Mouse (Mus musculus) c-Kit-positive CD71-positive TER-119-negative erythroid progenitor cells, embryonic 14.5 days (primary cell): ENCODE measurements around the gene Rarres1.

Source experiments
- DNase-seq: peaks from one replicate; pipeline ENCODE4 v3.0.0-alpha.2; 2013; ENCODE audit warnings: low read depth

The Rarres1 gene

GRCm38 (mm10) chr3:67515274-67515801, at the start of gene Rarres1:
Rarres1 (minus strand) TSS chr3:67515523.
- DNase-seq, result no peak

- no peak for DNase-seq
Measured at GRCm38 (mm10) chr3:67564731-67565357, 49.5 kb upstream of the Rarres1 start.

GRCm38 (mm10) chr3:67557718-67558354, 42.5 kb upstream of the Rarres1 start:
- DNase-seq, result no peak

GRCm38 (mm10) chr3:67557200-67557651, 41.9 kb upstream of the Rarres1 start:
- no peak for DNase-seq

GRCm38 (mm10) chr3:67555211-67555610, 39.9 kb upstream of the Rarres1 start:
- DNase-seq, result no peak

GRCm38 (mm10) chr3:67553927-67554448, 38.7 kb upstream of the Rarres1 start:
- DNase-seq, result no peak

- no peak for DNase-seq
Measured at GRCm38 (mm10) chr3:67553281-67553680, 38.0 kb upstream of the Rarres1 start.

GRCm38 (mm10) chr3:67551193-67551592, 35.9 kb upstream of the Rarres1 start:
- DNase-seq, result no peak

GRCm38 (mm10) chr3:67543630-67544029, 28.3 kb upstream of the Rarres1 start:
- DNase-seq, result no peak

- DNase-seq, result no peak
Measured at GRCm38 (mm10) chr3:67524768-67525167, 9.4 kb upstream of the Rarres1 start.

GRCm38 (mm10) chr3:67522709-67523108, 7.4 kb upstream of the Rarres1 start:
- no peak for DNase-seq

GRCm38 (mm10) chr3:67520568-67521143, 5.3 kb upstream of the Rarres1 start:
- DNase-seq, result no peak

GRCm38 (mm10) chr3:67514801-67515273, 486 bp downstream of the Rarres1 start:
- DNase-seq, result no peak

GRCm38 (mm10) chr3:67512807-67513206, 2.5 kb downstream of the Rarres1 start:
- peak; percentile 48 for DNase-seq

- DNase-seq, result no peak
Measured at GRCm38 (mm10) chr3:67508216-67508892, 7.0 kb downstream of the Rarres1 start.

GRCm38 (mm10) chr3:67505286-67505685, 10.0 kb downstream of the Rarres1 start:
- no peak for DNase-seq

GRCm38 (mm10) chr3:67503878-67504277, 11.4 kb downstream of the Rarres1 start:
- no peak for DNase-seq

GRCm38 (mm10) chr3:67499406-67499791, 15.9 kb downstream of the Rarres1 start:
- DNase-seq, result no peak

GRCm38 (mm10) chr3:67498773-67499405, 16.4 kb downstream of the Rarres1 start:
- no peak for DNase-seq

- no peak for DNase-seq
Measured at GRCm38 (mm10) chr3:67497998-67498397, 17.3 kb downstream of the Rarres1 start.

GRCm38 (mm10) chr3:67496310-67496709, 19.0 kb downstream of the Rarres1 start:
- DNase-seq, result no peak

GRCm38 (mm10) chr3:67493132-67493531, 22.2 kb downstream of the Rarres1 start:
- no peak for DNase-seq
